Mouse (Mus musculus): ENCODE data around the gene Ppp1r32.
A peak's percentile ranks its signal among the peaks of the same experiment; 100 is the strongest.

The Ppp1r32 gene

DNA sequence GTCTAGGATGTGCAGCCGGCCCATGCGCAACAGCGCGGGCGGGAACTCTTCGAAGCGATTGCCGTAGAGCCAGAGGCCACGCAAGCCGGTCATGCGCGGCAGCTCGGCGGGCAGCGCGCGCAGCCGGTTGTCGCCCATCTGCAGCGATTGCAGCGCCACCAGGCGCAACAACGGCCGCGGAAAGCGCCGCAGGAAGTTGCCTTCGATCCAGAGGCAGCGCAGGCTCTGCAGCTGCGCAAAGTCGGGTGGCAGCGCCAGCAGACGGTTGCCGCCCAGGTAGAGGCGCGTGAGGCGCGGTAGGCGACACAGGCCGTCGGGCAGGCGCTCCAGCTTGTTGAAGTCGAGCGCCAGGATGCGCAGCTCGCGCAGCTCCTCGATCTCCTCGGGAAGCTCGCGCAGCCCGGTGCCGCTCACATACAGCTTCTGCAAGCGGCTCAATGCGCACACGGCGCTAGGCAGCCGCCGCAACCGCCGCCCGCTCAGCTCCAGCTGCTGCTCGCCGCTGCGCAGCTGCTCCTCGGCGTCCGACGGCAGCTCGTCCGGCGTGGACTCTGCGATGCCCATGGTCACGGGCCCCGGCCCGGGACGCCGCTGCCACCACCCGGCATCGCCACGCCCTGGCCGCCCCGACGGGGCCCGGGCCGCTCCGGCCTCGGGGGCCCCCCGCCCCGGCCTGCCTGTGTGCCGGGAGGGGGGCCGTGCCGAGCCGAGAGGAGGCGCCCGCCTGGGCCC lies 25.8 kb downstream of the Ppp1r32 start, which contains the start of gene Lrrc10b:
Lrrc10b (minus strand) TSS at position 722 of the 732 bp plus-strand sequence.
- DNase-seq = peak; percentile 69

DNA sequence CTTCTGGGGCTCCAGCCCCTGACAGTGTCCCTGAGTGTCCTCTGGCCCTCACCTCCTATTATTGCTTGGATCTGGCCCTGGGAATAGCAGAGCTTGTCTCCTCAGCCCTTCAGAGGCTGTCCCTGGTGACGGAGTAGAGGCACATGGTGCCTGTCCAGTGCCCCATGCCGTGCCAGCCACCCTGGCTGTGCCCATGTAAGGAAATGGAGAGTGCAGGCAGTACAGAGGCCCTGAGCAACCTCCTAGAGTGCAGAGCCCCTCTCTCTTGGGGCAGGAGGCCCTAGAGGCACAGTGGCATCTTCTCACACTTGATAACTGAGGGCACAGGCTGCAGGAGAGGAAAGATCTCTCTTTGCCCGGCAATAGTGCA lies 27.3 kb downstream of the Ppp1r32 start:
- no peak for DNase-seq

DNA sequence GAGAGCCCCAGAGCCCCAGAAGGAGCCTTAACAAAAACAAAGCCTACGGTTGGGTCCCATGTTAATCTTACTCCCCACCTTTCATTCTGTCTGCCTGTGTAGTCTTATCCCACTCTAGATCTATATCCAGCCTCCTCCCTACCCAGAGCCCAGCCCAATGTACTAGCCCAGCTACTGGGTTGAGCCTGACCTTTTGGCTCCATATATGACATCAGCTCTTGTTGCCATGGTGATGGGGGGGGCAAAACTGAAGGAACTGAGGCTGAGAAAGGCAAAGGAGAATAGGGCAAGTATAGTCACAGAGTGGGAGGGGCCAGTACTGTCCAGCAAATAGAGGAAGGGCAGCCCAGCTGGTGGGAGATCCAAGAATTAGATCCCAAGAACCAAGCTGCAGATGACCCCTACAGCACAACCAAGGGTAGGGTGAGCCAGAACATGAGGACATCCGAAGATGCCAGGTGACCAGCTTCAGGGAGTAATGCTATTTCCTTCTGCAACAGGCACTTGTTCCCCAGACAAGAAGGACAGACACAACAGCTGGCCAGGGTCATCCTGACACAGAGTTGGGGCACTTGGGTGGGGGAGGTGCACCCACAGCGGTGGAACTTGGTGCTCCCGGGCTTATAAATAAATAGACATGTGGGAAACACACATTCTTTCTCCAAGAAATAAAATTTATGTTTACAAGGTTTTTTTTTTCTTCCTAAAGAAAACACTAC lies 27.9 kb downstream of the Ppp1r32 start:
- DNase-seq = no peak

DNA sequence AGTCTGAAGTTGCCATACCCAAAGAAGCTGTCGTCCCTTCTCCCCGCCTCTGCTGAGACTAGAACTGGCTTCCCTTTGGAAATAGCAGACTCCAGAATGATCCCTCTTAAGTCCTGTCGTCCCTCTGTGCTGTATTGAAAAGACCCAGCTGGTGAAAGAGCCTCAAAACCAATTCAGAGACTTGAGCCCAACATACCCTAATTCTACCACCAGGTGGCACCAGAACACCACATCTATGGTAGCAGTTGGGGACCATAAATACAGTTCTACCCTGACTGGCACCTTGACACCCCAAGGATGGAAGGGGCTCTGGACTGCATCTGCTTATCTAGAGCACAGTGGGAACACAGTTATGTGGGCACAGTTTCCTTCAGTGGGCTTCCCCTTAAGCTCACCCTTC lies 33.0 kb downstream of the Ppp1r32 start:
- peak; percentile 75 for DNase-seq

DNA sequence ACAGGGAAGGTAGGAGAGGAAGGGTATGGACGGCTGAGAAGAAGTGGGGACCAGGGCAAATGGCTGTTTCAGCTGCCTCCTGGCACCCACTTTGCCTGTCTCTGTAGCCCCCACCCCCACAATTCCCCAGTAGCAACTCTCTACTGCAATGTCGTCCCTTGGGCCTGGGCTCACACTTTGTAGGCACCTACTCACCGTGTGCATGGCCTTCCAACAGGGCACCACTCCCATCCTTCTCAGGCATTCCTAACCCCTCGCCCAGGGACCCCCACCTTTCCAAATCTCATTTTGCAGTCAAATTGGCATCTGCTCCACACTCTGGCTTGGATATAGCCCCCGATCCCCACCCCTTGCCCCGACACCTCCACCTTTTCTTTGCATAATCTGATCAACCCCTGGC lies 33.5 kb downstream of the Ppp1r32 start:
- DNase-seq = no peak

DNA sequence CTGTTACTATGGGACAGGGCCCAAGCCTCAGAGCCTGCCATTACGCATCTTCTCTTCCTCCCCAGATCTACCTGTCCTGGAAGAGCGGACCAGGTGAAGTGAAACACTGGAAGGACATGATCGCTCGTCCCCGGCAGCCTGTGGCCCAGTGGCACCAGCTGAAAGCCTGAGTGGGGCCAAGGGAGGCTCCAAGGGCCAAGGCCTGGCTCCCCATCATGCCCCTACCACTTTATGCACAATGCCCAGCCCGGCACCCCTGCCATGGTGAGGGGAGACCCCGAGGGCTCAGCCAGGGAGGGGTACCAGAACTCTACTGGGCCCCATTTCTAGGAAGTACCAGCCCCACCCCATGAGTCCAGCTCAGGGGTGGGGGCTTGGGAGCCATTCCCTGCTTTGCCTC lies 34.5 kb downstream of the Ppp1r32 start:
- DNase-seq = no peak

DNA sequence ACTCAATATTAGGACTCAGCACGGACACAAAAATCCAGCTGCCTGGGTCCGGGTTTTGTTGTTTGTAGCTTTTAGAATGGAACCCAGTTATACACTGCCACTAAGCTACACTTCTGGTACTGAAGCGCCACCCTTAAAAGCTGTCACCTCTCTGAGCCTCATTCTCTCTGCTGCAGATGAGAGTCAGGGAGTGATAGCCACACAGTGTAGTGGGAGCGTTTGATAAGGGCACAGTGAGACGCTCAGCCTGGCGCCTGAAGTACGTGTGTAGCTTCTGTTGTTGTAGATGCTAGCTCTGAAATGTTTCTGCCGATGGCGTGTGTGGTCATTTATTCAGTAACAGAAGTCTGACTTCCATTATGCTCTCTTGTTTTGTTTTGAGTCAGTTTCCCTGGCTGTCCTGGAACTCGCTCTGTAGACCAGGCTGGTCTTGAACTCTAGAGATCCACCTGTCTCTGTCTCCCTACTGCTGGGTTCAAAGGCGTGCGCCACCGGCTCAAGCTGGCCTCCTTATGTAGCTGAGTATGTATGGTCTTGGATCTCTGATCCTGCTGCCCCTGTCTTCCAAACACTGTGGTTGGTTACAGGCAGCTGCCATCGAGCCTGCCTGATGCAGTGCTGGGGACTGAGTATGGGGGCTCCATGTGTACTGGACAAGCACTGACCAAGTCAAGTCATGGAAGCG lies 37.9 kb downstream of the Ppp1r32 start:
- DNase-seq = no peak

DNA sequence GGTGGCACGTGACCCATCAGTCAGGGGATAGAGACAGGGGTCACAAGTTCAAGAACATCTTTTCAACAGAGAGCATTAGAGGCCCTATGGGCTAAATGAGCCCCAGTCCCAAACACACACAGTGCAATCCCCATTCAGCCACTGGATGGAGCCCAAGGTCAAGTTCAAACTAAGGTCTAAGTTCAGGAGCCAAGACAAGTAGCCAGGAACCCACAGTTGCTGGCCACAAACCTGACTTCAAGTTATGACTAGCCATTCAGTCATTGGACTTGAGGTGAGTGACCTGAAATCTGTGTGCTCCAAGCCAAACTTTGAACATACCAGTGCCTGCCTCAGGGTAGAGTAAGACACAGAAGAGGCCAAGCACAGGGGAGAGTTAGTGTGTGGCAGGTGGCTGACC lies 45.2 kb downstream of the Ppp1r32 start:
- no peak for DNase-seq

DNA sequence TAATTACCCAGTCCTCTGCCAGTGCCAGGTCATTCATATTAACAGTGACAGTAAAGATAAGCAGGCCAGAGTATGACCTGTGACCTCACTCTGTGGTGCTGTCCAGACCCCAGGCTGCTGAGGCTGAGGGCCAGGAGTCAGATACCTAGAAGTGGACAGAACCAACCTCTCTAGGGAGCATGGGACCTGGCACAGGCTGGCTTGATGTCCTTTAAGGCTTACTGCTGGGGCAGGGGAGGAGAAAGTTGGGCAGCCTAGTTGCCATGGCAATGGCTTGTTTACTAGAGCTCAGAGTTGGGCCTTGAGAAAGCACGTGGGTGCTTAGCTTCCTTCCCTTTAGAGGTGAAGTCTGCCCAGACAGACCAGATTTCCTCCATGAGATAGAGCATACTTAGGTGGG lies 46.0 kb downstream of the Ppp1r32 start:
- DNase-seq = no peak

DNA sequence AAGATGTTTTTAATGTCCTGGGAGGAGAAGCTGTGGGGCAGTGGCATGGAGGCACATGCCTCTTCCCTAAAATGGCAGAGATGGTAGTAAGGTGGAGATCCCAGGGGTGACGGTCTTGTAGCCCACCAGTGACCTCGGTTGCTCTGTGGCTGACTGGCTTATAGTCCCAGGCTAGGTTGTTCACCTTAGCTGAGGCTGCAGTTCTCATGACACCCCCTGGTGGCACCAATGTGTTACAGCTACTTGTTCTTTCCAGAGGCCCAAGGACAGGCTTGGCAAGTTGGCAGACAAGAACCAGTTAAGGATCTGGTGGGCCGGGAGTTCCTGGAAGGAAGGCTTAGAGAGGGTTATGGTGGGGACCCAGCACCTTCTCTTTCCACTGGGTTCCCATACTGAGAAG lies 46.8 kb downstream of the Ppp1r32 start:
- peak; percentile 74 for DNase-seq

DNA sequence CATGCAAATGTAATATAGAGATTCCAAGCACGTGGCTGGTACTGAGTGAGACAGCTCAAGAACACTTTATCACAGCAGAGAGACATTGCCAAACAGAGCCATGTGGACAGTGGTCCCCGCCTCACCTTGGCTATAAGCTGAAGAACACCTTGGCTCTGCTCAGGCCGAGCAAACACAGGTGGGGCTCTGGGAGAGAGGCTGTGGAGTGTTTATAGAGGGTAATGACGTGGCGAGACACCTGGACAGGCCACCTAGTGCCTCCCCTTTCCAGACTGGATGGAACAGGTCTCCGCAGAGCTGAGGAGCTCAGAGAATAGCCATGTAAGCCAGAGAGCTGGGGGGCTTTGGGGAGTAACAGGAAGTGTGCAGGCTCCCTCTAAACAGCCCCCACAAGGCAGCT lies 47.8 kb downstream of the Ppp1r32 start:
- DNase-seq = no peak

DNA sequence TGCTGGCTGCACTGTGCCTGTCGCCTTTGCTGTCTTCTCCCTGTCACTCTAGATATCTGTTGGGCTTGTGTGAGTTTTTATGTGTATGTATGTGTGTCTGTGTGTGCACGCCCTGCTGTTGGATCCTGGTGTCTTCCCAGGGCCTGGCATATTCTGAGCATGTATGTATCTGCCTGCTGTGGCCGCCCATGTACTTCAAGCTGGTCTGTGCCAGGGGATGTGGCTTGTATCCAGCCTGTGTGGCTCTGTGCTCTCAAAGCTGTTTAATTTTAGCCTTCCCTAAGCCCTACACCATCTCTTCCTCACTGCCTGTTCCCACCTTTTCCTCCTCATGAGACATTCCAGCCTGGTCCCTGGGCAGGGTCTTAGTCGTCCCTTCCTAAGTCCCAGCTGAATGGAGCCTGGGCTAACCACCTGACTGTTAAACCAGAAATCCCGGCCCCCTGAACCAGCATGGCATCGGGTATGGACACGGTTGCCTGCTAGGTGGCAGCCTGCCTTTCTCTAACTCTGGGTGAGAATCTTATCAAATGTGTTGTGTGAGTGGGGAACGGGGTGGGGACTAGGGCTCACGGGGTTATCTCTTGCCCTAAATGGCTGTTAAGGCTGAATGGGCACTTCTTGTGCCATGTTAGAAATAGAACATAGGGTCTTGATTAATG lies 48.7 kb downstream of the Ppp1r32 start:
- peak; percentile 56 for DNase-seq

DNA sequence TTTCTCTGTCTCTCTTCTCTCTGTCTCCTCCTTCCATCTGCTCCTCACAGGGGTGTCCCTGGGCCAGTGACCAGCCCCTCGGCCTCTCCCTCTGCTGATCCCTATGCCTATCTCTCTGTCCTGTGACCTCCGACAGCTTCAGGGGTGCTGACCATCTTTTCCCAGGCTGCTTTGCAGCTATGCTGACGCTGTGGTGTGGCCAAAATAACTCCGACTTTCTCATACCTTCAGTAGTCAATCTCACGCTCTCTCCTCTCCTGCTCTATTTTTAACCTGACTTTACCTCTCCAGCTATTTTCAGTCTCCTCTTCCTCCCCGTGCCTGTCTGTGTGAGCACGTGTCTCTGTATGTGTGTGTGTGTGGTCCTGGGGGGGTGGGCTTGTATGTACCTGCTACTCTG lies 49.5 kb downstream of the Ppp1r32 start:
- DNase-seq = no peak

DNA sequence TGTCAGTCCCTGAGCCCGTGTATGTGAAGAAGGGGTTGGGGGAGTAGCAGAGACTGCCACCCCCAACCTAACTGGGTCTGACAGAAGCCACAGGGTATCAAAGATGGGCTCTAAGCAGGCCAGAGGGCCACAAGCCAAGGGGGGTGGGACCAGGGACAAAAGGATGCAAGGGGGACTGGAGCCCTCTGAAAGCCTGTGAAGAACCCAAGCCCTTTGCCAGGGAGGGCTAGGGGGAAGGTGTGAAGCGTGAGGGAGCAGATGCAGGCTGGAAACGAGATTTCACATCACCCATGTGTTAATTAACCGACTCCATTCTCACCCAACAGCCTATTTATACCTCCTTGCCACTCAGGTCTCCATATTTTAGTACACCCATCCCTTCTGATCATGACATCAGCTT lies 50.9 kb downstream of the Ppp1r32 start:
- DNase-seq = no peak

DNA sequence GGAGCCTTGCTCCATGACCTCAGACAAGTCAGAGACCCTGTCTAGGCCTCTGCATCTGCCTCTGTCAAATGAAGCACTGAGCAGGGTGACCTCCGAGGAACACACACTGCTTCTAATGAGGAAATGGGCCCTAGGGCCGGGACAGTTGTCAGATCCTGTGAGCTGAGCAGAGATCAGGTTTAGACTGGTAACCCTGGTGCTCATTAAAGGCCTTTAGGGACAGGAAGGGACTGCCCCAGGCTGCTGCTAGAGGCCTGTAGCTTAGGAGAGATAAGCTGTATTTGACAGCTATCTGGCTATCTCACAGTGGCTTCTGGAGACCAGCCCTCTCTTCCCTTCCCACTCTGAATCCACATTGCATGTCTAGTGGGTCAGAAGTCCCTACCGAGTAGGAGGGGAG lies 51.3 kb downstream of the Ppp1r32 start:
- DNase-seq = no peak

DNA sequence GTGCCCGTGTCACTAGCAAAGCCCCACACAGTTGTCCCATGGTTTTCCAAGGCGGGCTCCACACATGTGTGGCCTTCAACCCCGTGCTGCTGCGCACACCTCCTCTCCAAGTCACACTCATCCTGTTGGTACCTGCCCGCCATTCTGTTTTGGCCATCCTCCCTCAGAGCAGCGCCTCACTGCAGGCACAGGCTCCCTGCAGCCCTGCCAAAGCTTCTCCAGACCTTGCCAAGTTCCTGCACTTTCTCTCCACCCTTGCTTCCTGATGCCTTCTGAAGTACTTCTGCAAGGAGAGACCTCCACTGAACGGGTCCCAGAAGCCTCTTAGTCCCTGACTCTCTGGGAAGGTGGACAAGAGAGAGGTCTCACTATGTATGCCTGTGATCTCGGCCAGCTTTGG lies 53.4 kb downstream of the Ppp1r32 start:
- no peak for DNase-seq

DNA sequence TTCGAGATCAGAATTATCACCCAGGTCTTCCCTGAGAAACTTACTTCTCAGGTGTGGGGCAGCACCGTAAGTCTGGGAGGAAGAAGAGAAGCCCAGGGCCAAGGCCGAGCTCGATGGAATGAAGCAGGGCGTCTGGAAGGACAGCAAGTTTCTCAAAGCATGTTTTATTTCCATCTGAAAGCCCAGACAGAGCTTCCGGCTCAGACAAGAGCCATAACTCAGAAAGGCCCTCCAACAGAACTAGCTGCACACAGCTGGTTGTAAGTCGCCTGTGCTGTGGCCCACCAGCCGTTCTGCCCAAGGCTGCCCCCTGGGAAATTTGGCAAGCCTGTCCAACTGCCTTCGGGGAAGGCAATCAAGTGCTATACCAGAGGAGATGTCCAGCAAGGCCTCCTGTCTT lies 55.3 kb downstream of the Ppp1r32 start:
- DNase-seq = no peak

DNA sequence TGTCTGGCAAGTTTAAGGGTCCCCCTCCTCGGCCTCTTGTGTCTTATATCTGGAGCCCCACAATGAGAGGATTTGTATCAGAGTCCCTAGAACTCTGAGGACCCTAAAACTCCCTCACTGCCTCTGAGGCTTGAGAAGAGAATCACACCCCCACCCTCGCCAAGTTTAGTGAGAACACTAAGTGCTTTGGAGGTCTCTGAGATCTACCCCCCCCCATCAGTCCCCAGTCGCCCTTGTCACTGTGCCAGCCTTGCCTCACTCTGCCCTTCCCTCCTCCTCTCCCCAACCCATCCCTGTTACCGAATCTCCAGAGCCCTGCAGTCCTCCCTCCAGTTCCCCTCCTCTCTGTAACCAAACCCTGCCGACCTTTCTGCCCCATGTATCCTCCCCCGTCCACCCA lies 55.9 kb downstream of the Ppp1r32 start:
- DNase-seq = no peak

DNA sequence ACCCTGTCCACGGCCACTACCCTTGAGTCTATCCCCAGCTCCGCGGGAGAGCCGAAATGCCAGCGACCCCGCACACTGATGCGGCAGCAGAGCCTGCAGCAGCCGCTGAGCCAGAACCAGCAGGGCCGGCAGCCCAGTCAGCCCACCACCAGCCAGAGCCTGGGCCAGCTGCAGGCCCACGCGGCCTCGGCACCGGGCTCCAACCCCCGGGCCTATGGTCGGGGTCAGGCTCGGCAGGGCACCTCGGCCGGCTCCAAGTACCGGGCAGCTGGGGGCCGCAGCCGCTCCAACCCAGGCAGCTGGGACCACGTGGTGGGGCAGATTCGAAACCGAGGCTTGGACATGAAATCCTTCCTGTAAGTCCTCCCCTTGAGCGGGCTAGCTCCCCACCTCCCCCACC lies 56.4 kb downstream of the Ppp1r32 start:
- no peak for DNase-seq

DNA sequence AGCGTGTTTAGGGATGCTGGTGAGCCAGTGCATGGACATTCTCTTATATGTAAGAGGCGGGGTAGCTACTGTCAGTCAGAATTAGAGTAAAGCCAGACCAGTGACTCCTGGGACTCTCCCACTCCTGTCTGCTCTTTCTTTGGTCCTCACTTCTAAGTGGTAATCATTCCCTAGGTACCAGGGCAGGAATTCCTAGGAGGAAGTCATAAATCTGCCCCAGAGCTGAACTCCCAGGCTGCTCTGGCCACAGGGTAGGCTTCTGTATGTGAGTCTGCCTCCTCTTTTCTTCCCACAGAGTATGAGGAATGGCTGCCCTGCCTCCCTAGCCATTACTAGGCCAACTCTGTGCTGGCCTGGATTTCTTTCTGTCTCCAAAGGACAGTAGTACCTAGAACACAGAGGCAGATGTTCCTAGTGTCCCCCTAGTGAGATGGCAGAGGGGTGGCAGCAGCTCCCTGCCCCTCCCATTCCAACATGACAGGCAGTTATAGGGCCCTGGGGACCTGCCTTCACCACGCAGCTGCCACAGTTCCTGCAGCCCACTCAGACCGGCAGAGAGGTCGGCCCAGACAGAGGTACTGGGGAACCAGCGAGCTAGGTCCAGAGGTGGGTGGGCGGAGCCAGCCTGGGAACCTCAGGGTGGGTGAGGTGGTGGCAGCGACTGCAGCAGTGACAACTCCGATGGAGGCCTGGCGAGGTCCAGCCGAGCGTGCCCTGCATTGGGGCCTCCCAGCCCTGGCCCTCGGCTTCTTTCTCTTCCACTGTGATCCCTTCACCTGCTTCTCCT lies 57.1 kb downstream of the Ppp1r32 start:
- DNase-seq = no peak

DNA sequence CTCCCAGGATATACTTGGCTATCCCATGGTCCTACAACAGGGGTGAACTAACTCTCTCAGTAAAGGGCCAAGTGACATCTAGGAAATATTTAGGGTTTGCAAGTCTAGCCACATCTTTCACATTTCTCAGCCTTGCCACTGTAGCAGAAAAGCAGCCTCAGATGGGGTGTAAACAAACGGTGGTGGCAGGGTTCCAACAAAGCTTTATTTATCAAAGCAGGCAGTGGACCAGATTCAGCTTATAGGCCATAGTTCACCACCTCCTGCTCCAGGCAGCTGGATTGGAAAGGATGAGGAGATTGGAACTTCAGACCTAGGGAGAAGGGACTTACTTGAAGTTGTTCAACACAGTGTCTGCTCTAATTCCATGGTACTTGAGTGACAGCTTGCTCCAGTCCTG lies 58.0 kb downstream of the Ppp1r32 start:
- no peak for DNase-seq
